Mouse (Mus musculus): ENCODE results near the gene Hs3st3a1. TPM values are rescaled to one million over a fixed set of nuclear protein-coding genes. Genes with fewer than 3 reads are reported as not detected.

Hs3st3a1 gene
- polyA plus RNA-seq, 1 experiment from 2014 or later = 0.37 TPM

Other genes with a start within 250 kb of the Hs3st3a1 start
- 0.16 and 0.19 TPM in 2 replicates for gene F930015N05Rik, start 1.3 kb downstream of the Hs3st3a1 start, polyA plus RNA-seq (2015; fragmentation: Nextera tagmentation; extraction: Ambion mirVana)